Mouse (Mus musculus): ENCODE data around the gene Fibp. TPM values are rescaled to one million over a fixed set of nuclear protein-coding genes. Genes with fewer than 3 reads are reported as not detected.
"Not testable (repeated sequence)": the region's sequence is repeated elsewhere in the genome, so short reads cannot be mapped to it uniquely, and the experiment has no call there.

Fibp gene
- total RNA-seq, 2 experiments from 2014 or later = 82.9 to 86.6 TPM

DNA sequence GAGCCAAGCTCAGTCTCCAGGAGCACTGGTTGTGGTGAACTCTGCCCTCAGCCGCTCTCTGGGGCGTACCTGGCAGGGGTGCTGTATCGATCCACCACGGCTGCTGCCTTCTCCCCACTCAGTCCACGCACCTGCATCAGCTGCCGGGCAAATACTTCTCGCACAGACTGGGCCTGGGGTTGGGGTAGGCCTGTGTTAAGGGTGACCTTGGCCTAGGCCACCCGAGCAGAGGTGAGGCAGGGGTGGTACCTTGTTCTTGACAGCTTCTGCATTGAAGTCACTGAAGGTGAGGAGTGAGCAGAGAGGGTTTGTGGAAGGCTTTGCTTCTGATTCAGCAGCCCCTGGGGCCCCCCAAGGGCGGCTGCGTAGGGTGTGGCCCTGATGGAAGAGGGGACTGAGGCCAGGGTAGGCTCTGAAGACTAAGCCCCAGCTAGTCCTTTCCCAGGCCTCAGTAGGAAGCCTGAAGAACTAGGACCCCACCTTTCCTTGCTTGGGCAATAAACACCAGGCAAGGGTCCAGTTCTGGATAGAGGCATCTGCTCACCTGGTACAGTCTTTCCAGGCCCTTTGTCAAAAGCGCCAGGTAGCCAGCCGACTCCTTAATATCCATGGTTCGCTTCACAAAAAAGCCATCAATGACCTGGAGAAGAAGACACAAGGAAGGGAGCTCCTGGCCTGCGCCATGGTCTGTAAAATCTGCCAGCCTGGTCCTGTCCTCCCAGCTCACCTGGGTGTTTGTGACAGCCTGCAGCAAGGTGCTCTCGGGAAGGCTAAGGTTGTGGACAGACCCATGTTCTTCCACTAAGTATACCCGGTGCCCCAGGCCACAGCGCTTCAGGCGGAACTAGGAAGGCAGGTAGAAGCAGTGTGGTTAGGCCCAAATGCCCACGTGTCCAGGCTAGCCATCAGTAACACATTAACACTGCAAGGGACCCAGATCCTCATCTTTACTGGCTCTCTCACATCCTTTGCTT lies 23.3 kb downstream of the Fibp start:
- DNase-seq (ENCODE audit: low spot score in 2 of 2) = no peak
- intact Hi-C loops (cut with DNase I) = no loop called here

DNA sequence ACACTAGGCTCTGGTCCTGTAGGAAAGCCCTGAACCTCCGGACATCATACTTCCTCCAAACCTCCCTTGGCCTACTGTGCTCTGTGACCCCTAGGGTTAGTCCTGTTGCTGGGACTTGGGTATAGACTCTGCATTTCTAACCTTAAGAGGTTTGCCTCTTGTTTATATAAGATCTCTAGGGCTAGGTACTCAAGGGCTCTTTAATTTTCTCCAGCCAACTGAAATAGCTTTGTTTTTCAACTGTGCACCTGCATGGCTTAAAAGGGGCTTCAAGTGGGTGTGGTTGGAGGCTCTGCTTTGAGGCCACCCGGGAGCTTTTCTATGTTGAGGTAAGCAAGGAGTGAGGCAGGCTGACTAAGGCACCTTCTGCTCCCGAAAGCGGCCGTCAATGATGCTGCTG lies 24.1 kb downstream of the Fibp start:
- DNase-seq (ENCODE audit: low spot score in 2 of 2) = no peak
- intact Hi-C loops (cut with DNase I) = no loop called here

DNA sequence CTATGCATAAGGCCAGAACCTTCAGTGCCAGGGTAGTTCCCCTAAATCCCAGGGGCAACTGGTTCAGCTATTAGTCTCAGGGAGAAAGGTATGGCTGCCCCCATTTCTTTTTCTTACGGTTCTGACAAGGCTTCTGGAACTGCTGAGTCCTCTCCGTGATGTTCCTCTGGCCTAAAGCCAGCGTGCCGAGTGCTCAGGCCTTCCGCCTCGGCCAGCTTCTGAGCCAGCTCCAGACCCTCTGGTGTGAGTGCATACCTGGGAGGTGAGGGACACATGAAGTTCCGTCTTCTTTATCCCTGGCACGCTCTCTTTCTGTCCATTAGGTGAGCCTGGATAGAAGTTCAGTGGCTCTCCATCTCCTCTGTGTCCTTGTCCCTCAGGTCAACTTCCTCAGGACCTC lies 25.0 kb downstream of the Fibp start:
- no peak for DNase-seq (ENCODE audit: low spot score in 2 of 2)
- intact Hi-C loops (cut with DNase I) = no loop called here

DNA sequence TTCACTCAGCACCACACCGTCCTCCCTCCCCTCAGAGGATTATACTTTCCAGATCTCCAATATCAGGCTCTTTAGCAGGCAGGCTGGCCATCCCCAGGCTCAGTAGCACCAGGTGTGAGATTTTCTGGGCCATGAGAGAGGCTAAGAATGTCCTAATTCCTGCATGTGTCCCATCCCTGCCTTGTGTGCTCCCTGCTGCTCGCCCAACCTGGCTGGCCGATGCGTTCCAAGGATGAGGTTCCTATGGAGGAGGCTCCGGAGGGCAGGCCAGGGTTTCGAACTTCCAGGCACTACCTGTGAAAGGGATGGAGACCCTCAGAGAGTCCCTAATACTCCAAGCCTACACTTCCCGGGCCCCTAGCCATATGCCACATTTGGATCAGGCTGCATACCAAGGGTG lies 25.4 kb downstream of the Fibp start:
- intact Hi-C loops (cut with DNase I) = no loop called here
- no peak for DNase-seq (ENCODE audit: low spot score in 2 of 2)

DNA sequence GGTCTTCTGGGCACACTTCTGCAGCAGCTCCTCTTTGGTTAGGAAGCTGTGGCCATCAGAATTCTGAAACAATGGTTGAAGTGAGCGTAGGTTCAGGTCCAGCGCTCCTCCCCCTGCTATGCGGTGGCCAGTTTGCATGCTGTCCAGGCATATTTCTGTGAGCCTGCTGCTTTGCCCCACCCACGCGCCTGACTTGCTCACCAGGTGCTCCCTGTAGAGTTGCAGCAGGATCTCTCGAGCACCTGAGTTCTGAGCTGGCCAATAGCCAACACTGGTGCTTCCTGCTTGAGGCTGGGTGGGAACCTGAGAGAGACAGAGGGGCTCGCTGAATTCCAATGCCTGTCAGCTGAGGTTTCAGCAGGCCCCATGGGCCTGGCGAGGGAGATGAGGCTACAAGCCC lies 25.9 kb downstream of the Fibp start:
- intact Hi-C loops (cut with DNase I) = no loop called here
- no peak for DNase-seq (ENCODE audit: low spot score in 2 of 2)

DNA sequence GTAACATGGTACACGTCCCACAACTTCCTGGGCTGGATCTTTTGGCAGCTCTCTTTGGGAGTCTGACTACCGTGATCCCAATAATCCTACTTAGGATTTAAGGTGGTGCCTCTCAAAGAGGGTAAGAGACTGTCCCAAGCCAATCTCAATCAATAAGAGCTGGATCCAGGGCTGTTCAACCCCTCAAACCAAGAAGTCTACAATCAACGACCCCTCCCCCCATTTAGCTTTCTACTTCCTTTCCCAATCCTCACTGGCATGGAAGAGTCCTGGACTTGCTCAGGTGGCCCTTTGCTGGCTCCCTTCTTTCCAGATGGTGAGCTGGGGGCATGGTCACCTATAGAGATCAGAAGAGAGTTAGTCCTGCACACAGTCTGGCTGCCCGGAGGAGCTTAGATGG lies 26.4 kb downstream of the Fibp start:
- DNase-seq (ENCODE audit: low spot score in 2 of 2) = no peak

DNA sequence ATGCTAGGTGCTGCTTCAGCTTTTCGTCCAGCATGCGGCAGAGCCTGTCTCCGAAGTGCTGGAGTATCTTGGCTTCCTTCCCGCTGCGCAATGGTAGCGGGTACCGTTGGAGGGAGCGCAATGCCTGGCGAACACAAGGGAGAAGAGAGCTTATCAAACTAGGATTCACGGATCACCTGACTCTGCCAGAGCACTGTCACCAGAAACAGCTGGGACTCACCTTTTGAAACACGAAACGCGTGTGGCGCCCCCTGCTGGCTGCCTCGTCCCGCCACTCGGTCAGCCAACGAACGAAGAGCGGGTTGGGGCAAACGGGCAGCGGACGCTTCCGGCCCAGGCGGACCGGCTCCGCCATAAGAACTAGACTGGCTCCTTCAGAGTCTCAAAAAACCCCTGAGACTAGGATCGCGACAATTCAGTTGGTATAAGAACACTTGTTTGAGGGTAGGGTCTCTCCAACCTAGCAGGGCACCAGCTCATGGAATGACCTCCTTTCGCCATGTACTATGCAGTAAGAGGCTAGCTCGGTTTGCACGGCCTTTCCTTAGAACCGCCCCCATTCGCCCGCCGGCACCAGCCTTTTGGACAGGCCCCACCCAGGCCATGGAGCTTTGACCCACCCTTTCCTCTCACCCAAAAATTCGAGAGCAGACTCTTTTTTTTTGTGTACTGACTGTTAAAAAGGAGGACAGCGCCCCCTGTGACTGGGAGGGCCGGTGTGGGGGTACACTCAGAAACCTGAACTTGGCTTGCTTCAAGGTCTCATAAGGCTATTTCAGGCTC lies 27.5 kb downstream of the Fibp start, which contains the start of gene Mus81:
Mus81 (minus strand) TSS at position 635 of the 783 bp plus-strand sequence.
- intact Hi-C loops (cut with DNase I) = loop anchor here (2.0 kb wide), 1 partner anchor 27 kb away; the partner anchor contains the start of gene Fibp
- DNase-seq (ENCODE audit: low spot score in 2 of 2) = peak; percentile 95 to 97

More for the DNA sequence above, 26.4 kb downstream of the Fibp start:
- intact Hi-C loops (cut with DNase I) = no loop called here

DNA sequence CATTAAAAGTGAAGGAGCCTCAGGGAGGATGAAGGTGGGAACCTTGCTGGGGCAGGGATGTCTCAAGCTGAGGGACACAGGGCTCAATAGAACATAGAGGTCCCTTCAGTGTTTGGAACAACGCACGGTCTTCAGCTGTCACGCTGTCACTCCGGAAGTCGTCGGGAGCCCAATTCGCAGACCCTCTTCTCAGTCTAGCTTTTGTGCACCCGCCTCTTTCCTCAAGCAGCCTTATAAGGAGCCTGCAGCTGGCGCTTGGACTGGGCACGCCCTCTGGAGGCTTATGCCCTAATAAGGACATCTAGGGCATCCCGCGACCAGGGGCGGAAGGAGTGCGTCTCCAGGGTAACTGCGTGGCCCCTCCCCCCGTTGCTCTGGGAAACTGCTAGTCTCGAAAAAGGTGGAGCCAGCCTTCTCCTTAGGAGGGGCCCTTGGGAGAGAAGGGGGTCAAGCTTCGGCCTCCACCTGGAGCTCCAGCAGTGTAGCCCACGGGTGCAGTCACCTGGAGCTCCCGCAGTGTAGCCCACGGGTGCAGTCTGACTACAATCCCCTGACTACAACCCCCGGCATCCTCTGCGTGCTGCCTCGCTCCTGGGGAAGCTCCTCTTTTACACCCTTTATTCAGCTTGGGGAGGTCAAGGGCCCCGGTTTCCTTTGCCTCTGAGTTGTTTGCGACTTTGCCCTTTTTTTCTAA lies 28.6 kb downstream of the Fibp start:
- intact Hi-C loops (cut with DNase I) = loop anchor here (2.0 kb wide), 1 partner anchor 28 kb away; the partner anchor contains the start of gene Fibp
- peak; percentile 98 to 99 for DNase-seq (ENCODE audit: low spot score in 2 of 2)

DNA sequence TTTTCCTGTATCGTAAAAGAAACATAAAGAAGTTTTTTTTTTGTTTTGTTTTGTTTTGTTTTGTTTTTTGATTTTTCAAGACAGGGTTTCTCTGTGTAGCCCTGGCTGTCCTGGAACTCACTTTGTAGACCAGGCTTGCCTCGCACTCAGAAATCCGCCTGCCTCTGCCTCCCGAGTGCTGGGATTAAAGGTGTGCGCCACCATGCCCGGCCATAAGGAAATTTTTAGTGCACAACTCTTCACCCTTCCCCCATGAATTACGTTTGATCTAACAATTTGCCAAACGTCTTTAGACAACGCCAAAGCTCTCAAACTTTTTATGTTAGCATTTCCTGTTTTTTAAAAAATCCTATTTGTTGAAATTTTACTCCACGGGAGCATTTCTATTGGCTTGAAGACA lies 29.3 kb downstream of the Fibp start:
- intact Hi-C loops (cut with DNase I) = loop anchor here (2.0 kb wide), 1 partner anchor 29 kb away; the partner anchor contains the start of gene Fibp
- DNase-seq (ENCODE audit: low spot score in 2 of 2) = not testable (repeated sequence)

DNA sequence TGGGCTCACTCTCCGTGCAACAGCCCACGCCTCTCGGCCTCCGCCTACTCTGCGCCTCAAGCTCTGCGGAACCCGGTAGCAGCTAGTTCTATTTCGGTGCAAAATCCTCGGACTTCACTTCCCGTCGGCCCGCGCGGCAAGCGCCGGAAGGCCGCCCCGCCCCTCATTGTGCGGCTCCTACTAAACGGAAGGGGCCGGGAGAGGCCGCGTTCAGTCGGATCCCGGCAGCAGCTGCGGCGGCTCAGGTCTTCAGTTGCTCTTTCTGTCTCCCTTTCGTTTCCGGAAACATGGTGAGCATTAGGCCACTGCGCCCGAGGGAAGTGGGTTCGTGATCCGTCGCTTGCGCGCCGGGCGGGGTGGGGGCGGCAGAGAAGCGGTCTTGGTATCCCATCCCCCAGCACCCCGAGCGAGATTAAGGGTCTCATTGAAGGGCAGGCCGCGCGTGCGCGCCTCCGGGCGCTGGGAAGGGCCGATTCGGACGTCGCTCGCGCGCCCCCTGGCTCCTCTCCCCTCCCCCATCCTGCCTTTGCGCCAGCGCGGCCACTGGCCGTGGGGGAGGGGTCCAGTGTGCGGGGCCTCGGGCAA lies 30.0 kb downstream of the Fibp start, which contains the start of gene Cfl1:
Cfl1 (plus strand) TSS at position 143 of the 585 bp plus-strand sequence.
- intact Hi-C loops (cut with DNase I) = no loop called here
- peak; percentile 95 for DNase-seq (ENCODE audit: low spot score in 2 of 2)

DNA sequence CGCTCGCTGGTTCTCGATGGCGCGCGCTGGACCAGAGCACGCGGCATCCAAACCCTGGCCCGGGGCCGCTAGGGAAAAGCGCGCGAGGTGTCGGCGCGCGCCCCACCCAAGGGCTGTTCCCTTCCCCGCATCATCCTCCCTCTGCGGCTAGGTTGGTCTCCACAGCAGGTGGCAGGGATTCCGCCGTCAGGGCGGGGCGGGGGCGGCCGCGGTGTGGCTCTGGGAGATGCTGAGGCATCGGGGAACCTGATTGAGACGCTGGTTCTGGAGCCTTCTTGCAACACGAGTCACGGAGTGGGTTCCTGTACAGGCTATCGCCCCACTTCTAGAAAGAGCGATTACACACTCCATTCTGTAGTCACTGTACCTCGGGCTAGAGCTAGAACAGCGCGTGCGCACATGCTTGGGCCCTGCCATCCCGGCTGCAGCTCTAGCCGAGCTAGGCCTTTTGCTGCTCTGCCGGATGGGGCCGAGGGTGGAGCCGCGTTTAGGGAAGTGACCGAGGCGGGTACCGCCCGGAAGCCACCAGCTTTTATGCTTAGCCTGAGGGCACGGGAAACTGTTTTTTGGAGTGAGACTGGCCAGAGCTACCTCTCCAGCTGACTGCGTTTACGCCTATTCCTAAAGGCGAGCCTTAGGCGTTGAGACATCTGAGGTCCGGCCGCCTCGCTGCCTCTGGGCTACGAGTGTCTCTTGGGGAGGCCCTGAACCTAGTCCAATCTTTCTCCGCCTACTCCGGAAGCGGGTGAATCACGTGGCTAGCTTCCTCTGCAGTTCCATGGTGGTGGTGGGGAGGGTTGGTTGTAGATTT lies 30.7 kb downstream of the Fibp start:
- peak; percentile 81 to 83 for DNase-seq (ENCODE audit: low spot score in 2 of 2)
- intact Hi-C loops (cut with DNase I) = no loop called here

DNA sequence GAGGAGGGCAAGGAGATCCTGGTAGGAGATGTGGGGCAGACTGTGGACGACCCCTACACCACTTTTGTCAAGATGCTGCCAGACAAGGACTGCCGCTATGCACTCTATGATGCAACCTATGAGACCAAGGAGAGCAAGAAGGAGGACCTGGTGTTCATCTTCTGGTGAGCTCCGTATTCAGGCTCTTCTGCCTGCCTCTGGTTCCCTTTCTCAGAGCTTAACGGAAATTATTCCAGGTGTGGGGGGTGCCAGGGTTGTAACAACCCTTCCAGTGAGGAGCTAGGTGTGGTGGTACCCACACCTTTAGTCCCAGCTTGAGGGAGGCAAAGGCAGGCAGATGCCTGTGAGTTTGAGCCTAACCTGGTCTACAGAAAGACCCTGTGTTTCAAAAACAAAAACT lies 32.2 kb downstream of the Fibp start:
- intact Hi-C loops (cut with DNase I) = no loop called here

DNA sequence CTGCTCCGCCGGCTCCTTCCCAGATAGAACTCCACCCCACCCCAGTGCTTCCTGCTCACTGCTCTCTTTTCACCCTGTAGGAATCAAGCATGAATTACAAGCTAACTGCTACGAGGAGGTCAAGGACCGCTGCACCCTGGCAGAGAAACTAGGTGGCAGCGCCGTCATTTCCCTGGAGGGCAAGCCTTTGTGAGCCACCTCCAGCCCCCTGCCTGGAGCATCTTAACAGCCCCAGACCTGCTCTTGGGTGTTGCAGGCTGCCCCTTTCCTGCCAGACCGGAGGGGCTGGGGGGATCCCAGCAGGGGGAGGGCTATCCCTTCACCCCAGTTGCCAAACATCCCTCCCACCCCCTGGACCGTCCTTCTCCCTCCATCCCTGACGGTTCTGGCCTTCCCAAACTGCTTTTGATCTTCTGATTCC lies 32.9 kb downstream of the Fibp start:
- intact Hi-C loops (cut with DNase I); DNase-seq (ENCODE audit: low spot score in 2 of 2): not testable (repeated sequence)

More for the DNA sequence above, 32.2 kb downstream of the Fibp start:
- no peak for DNase-seq (ENCODE audit: low spot score in 2 of 2)

DNA sequence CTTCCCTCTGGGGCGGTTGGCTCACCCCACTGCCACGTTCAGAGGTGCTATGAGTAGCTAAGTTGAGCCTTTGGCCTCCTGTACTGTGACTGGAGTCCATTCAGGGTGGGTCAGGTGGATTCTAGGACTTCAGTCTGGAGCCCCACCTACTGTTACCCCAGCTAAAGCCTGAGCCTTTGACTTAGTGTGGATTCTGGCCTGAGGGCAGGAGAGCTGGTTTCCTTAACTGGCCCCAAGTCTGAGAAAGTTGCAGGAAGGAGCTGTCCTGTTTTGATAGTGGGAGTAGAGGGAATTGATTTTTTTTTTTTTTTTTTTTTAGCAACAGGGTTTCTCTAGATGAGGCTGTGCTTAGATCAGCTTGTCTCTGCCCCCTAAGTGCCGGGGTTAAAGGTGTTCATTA lies 33.9 kb downstream of the Fibp start:
- no peak for DNase-seq (ENCODE audit: low spot score in 2 of 2)
- intact Hi-C loops (cut with DNase I) = no loop called here

DNA sequence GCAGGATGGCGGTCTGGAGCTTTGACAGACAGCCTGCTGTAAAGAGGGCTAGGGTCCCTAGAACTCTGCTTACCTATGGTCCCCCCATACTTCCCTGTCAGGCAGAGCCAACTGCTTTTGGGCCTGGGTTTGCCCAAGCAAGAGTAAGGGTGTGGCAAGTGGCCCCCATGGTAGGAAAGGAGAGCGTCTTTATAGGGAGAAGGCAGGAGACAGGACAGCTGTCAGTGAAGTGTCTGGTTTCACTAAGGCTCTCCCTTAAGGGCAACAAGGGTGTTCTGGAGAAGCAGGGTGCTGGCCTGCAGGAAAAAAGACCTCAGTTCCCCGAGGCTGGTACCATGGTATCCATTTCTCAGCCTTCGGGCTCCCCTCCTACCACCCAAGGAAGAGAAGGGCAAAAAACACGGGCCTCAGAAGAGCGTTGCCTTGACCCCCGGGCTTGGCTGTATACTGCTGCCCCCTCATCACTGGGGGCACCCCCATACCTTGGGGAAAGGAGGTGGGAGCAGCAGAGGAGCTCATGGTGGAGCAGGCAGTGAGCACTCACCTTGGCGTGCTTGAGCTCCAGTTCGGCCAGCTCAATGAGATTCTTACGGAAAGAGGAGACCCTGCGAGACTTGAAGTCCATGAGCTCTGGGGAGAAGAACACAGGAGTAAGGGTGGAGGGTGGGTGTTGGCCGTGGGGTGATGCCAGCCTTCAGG lies 35.1 kb downstream of the Fibp start:
- no peak for DNase-seq (ENCODE audit: low spot score in 2 of 2)
- intact Hi-C loops (cut with DNase I) = no loop called here

DNA sequence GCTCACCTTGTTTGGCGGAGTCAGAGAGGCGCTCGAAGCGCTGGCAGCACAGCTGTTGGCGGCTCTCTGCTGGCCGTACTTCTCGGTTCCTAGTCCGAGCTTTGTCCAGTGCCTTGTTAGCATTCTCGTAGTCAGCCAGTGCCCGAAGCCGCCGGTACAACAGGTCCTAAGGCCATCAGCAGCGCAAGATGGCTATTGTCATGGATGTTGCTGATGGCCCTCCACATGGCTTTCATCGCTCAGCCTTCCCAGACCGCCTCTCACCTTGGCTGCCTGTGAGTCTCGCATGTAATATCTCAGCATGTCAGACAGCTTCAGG lies 35.6 kb downstream of the Fibp start:
- intact Hi-C loops (cut with DNase I) = no loop called here

DNA sequence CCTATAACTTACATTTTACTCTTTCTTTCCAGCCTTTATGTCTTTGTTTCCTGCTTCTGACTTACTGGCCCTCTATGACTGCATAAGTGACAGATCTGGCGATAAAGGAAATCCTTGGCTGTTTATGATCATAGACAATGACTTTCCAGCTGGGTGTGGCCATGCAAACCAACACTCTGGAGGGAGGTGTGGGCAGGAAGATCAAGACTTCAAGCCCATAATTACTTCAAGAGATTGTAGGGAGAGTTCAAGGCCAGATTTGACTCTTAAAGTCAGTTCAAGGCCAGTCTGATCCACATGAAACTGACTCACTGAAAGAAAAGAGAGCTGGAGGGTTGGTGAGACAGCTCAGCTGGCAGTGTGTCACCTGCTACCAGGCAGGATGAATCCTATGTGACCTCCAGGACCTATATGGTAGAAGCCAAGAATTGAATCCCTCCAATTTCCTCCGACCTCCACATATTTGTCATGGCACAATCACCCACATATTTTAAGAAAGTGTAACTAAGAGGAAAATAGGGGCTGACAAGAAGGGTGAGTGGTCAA lies 40.0 kb downstream of the Fibp start:
- no peak for DNase-seq (ENCODE audit: low spot score in 2 of 2)
- intact Hi-C loops (cut with DNase I) = no loop called here

More for the DNA sequence above, 35.6 kb downstream of the Fibp start:
- no peak for DNase-seq (ENCODE audit: low spot score in 2 of 2)

DNA sequence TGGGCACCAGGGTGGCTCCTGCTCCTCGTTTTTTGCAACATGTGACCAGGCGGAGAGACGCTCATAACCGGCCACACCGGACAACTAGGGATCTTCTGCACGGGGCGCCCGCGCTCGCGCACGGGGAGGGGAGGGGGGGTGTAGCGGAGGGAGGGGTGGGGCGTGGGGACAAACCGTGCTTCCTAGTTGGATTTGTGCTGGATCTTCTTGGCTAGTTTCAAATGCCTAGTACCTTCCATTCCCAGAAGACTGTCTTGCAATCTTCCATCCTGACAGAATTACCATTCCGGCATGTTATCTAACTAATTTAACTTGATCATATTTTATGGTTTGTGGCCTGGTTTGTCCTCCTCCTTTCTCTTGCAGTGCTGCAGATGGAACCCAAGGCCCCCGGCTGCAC lies 43.3 kb downstream of the Fibp start, which contains the start of gene 1700020D05Rik:
1700020D05Rik (minus strand) TSS at position 101 of the 400 bp plus-strand sequence.
- intact Hi-C loops (cut with DNase I) = no loop called here
- DNase-seq (ENCODE audit: low spot score in 2 of 2) = no peak
